In genomic region chr10:116943025-116943424, GRCm38 (mm10) we compare ENCODE assay signal across 11 mouse cellular contexts. TPM values are rescaled to one million over a fixed set of nuclear protein-coding genes. Genes with fewer than 3 reads are reported as not detected.
DNase-seq lines count a peak whose midpoint lies in the region; ATAC-seq and TF ChIP-seq lines count a peak whose summit lies in the region.
"Had no signal": no experiment of that assay in that cellular context is flagged by ENCODE, and none has a peak within 500 bp of the region (broad histone marks: within the 10 kb centered on the region; RNA-seq: fewer than 3 reads in every experiment).

No protein-coding gene starts in this region.

- H3K9me3 ChIP-seq in midbrain, embryonic 16.5 days (replicated peaks; ENCODE audit: control insufficient read depth, low read length, poor library complexity, severe bottlenecking) = 0 out of 2 replicates have a peak, but pooled peaks cover 2% of the 10 kb centered on the region
- H3K9me3 ChIP-seq: embryonic facial prominence, embryonic 12.5 days had no signal

- no peak overlapping the region for H3K4me2 ChIP-seq in midbrain, embryonic 16.5 days (ENCODE audit: low read length)
- H3K4me2 ChIP-seq: embryonic facial prominence, embryonic 12.5 days had no signal

- no peak overlapping the region for H3K4me3 ChIP-seq in cerebellum, adult 2 months (replicated peaks; ENCODE audit: insufficient read depth, low read depth, low read length)
- H3K4me3 ChIP-seq in lung, adult 2 months (replicated peaks; ENCODE audit: extremely low read depth, low read depth, low read length) = no peak overlapping the region
- no peak overlapping the region for H3K4me3 ChIP-seq in cortical plate, adult 2 months (ENCODE audit: insufficient read depth, low read length)
- no peak overlapping the region for H3K4me3 ChIP-seq in midbrain, embryonic 16.5 days (ENCODE audit: low read depth, low read length)
- H3K4me3 ChIP-seq: embryonic facial prominence, embryonic 12.5 days; midbrain, embryonic 10.5 days had no signal

- no peaks in the 10 kb centered on the region for H3K27me3 ChIP-seq in cerebellum, adult 2 months (ENCODE audit: control insufficient read depth, insufficient read depth, low read length)
- H3K27me3 ChIP-seq in midbrain, embryonic 16.5 days (ENCODE audit: control insufficient read depth, insufficient read depth, low read depth, low read length) = no peaks in the 10 kb centered on the region
- H3K27me3 ChIP-seq: embryonic facial prominence, embryonic 12.5 days had no signal

- WGBS in cerebellum, adult 2 months = 92% methylated on average over 6 of the region's 6 CpGs
- WGBS in lung, adult 2 months = 91% methylated on average over 6 of the region's 6 CpGs
- WGBS in midbrain, embryonic 16.5 days = 94% methylated on average over 6 of the region's 6 CpGs

- DNase-seq in cerebellum, adult 2 months = no peak
- no peak for DNase-seq in cerebellum, adult 11-12 months
- no peak for DNase-seq in lung, adult 2 months
- DNase-seq in lung, adult 18-20 months = no peak
- peak; percentile 40 to 74 for DNase-seq in spleen, postnatal 4 days (ENCODE audit: low spot score in 2 of 2)
- DNase-seq in embryo, embryonic 10 days (ENCODE audit: low spot score) = no peak
- DNase-seq: kidney, postnatal 14 days had no signal

- H3K9ac ChIP-seq in midbrain, embryonic 16.5 days (ENCODE audit: low read depth, low read length) = no peak overlapping the region
- H3K9ac ChIP-seq: embryonic facial prominence, embryonic 12.5 days had no signal

- peaks cover 2% of the 10 kb centered on the region for H3K4me1 ChIP-seq in cerebellum, adult 2 months (ENCODE audit: control insufficient read depth, insufficient read depth, low read length)
- peaks cover 2% of the 10 kb centered on the region; the same call in 1 of the 2 replicates for H3K4me1 ChIP-seq in lung, adult 2 months (ENCODE audit: control insufficient read depth, insufficient read depth, low read length)
- H3K4me1 ChIP-seq in cortical plate, adult 2 months (ENCODE audit: control insufficient read depth, insufficient read depth, low read length) = no peaks in the 10 kb centered on the region; the same call in 1 of the 2 replicates
- H3K4me1 ChIP-seq in midbrain, embryonic 16.5 days (ENCODE audit: control insufficient read depth, insufficient read depth, low read length) = 0 out of 2 replicates have a peak, but pooled peaks cover 1% of the 10 kb centered on the region

- TF ChIP-seq CTCF in cerebellum, adult 2 months (IDR thresholded peaks at IDR 0.05; ENCODE audit: borderline replicate concordance, insufficient read depth, low read depth, low read length) = peak; percentile 33; the same call in 1 of the 2 replicates
- TF ChIP-seq CTCF in lung, adult 2 months (IDR thresholded peaks at IDR 0.05; ENCODE audit: insufficient read depth, low read length) = peak; percentile 59
- peak; percentile 27; the same call in 1 of the 2 replicates for TF ChIP-seq CTCF in cortical plate, adult 2 months (IDR thresholded peaks at IDR 0.05; ENCODE audit: extremely low read depth, insufficient read depth, low read length)

- ATAC-seq in midbrain, embryonic 16.5 days = no peak

- H3K36me3 ChIP-seq in midbrain, embryonic 16.5 days (ENCODE audit: control insufficient read depth, insufficient read depth, low read length) = peaks cover 12% of the 10 kb centered on the region

- TF ChIP-seq POLR2A in cerebellum, adult 2 months (IDR thresholded peaks at IDR 0.05; ENCODE audit: borderline replicate concordance, insufficient read depth, low read length) = no peak
- TF ChIP-seq POLR2A in lung, adult 2 months (IDR thresholded peaks at IDR 0.05; ENCODE audit: borderline replicate concordance, extremely low read depth, low read depth, low read length) = no peak
- no peak for TF ChIP-seq POLR2A in cortical plate, adult 2 months (IDR thresholded peaks at IDR 0.05; ENCODE audit: extremely low read depth, insufficient read depth, low read length)

- H3K27ac ChIP-seq in cerebellum, adult 2 months (ENCODE audit: insufficient read depth, low read length) = no peak overlapping the region
- H3K27ac ChIP-seq in cortical plate, adult 2 months (ENCODE audit: insufficient read depth, low read length) = no peak overlapping the region
- H3K27ac ChIP-seq in midbrain, embryonic 16.5 days (ENCODE audit: low read length) = no peak overlapping the region
- H3K27ac ChIP-seq: embryonic facial prominence, embryonic 12.5 days; midbrain, embryonic 10.5 days had no signal

RNA-seq across cellular contexts. Expression of gene Rab3ip, which starts 7.5 kb away (rescaled TPM):
- 45.8 and 46.5 TPM in 2 replicates for polyA plus RNA-seq in cerebellum, adult 2 months (2012; rRNA removed)
- 108 and 123 TPM in 2 replicates for polyA plus RNA-seq in lung, adult 2 months (2012; rRNA removed)
- polyA plus RNA-seq in cortical plate, adult 2 months (2012; rRNA removed) = 36.1 and 38.7 TPM in 2 replicates
- polyA plus RNA-seq in midbrain, embryonic 16.5 days (2015; fragmentation: Nextera tagmentation; extraction: Ambion mirVana) = 40.4 and 45.1 TPM in 2 replicates

RNA-seq across cellular contexts. Expression of gene Gm10271, which starts 29.4 kb away (rescaled TPM):
- polyA plus RNA-seq in cerebellum, adult 2 months (2012; rRNA removed) = not detected in 2 replicates
- polyA plus RNA-seq in lung, adult 2 months (2012; rRNA removed) = not detected in 2 replicates
- not detected in 2 replicates for polyA plus RNA-seq in cortical plate, adult 2 months (2012; rRNA removed)
- polyA plus RNA-seq in midbrain, embryonic 16.5 days (2015; fragmentation: Nextera tagmentation; extraction: Ambion mirVana) = not detected in 2 replicates
- polyA plus RNA-seq: embryonic facial prominence, embryonic 12.5 days; midbrain, embryonic 10.5 days had no signal

RNA-seq across cellular contexts. Expression of gene Best3, which starts 43.1 kb away (rescaled TPM):
- polyA plus RNA-seq in cerebellum, adult 2 months (2012; rRNA removed) = 0.16 and 0.21 TPM in 2 replicates
- 2.2 and 3.4 TPM in 2 replicates for polyA plus RNA-seq in lung, adult 2 months (2012; rRNA removed)
- 0.04 and 0.34 TPM in 2 replicates for polyA plus RNA-seq in cortical plate, adult 2 months (2012; rRNA removed)
- polyA plus RNA-seq in midbrain, embryonic 16.5 days (2015; fragmentation: Nextera tagmentation; extraction: Ambion mirVana) = 0.10 and 0.13 TPM in 2 replicates

RNA-seq across cellular contexts. Expression of gene Myrfl, which starts 46.3 kb away (rescaled TPM):
- polyA plus RNA-seq in cerebellum, adult 2 months (2012; rRNA removed) = 0.10 and 0.17 TPM in 2 replicates
- polyA plus RNA-seq in lung, adult 2 months (2012; rRNA removed) = not detected in 2 replicates
- polyA plus RNA-seq in cortical plate, adult 2 months (2012; rRNA removed) = 0.10 and 0.11 TPM in 2 replicates
- 0.08 and 0.15 TPM in 2 replicates for polyA plus RNA-seq in midbrain, embryonic 16.5 days (2015; fragmentation: Nextera tagmentation; extraction: Ambion mirVana)

Comparison
In these comparisons a context has a peak if more than half of its experiments do, and no peak if none do; other contexts are left out.
1. DNase-seq: peak in spleen, postnatal 4 days (2 of 2); none in cerebellum, adult 2 months (0 of 2), cerebellum, adult 11-12 months (single experiment), lung, adult 2 months (single experiment), lung, adult 18-20 months (0 of 2) and embryo, embryonic 10 days (single experiment).
2. Peak in every context shown above with its lines, with median percentiles within 50 percentile points of each other: CTCF ChIP-seq.